Mouse (Mus musculus) urinary bladder, postnatal 4 days (tissue): Measurements from ENCODE around the gene Adgrf5.
A peak's percentile ranks its signal among the peaks of the same experiment; 100 is the strongest.
"Not testable (repeated sequence)": the region's sequence is repeated elsewhere in the genome, so short reads cannot be mapped to it uniquely, and the experiment has no call there.

Source experiments
- DNase-seq, 2 experiments: peaks; one replicate each; pipeline ENCODE4 v3.0.0; 2021 to 2022; ENCODE audit warnings: low spot score in 2 of 2

Gene Adgrf5

GRCm38 (mm10) chr17:43460245-43461181, 100.3 kb downstream of the Adgrf5 start:
- DNase-seq: peak; percentile 64 to 83

- DNase-seq: no peak
Measured at GRCm38 (mm10) chr17:43470039-43470438, 109.8 kb downstream of the Adgrf5 start.

GRCm38 (mm10) chr17:43472558-43472957, 112.3 kb downstream of the Adgrf5 start:
- no peak for DNase-seq

- DNase-seq: no peak
Measured at GRCm38 (mm10) chr17:43474775-43475174, 114.5 kb downstream of the Adgrf5 start.

GRCm38 (mm10) chr17:43477621-43478020, 117.4 kb downstream of the Adgrf5 start:
- DNase-seq: no peak

GRCm38 (mm10) chr17:43485982-43486381, 125.7 kb downstream of the Adgrf5 start:
- no peak for DNase-seq

GRCm38 (mm10) chr17:43488439-43489151, 128.3 kb downstream of the Adgrf5 start:
- no peak for DNase-seq

- not testable (repeated sequence) for DNase-seq
Measured at GRCm38 (mm10) chr17:43490371-43490770, 130.1 kb downstream of the Adgrf5 start.

- no peak for DNase-seq
Measured at GRCm38 (mm10) chr17:43495502-43495901, 135.3 kb downstream of the Adgrf5 start.

GRCm38 (mm10) chr17:43497521-43497920, 137.3 kb downstream of the Adgrf5 start:
- no peak for DNase-seq

GRCm38 (mm10) chr17:43500513-43500912, 140.3 kb downstream of the Adgrf5 start:
- DNase-seq: no peak

- no peak for DNase-seq
Measured at GRCm38 (mm10) chr17:43501223-43501622, 141.0 kb downstream of the Adgrf5 start.

GRCm38 (mm10) chr17:43501631-43502030, 141.4 kb downstream of the Adgrf5 start:
- no peak for DNase-seq

GRCm38 (mm10) chr17:43502592-43502991, 142.3 kb downstream of the Adgrf5 start, which contains the start of gene Mep1a:
Gene Mep1a, minus strand, starts transcription at chr17:43502812.
- no peak for DNase-seq

GRCm38 (mm10) chr17:43503861-43504593, 143.8 kb downstream of the Adgrf5 start:
- no peak for DNase-seq

GRCm38 (mm10) chr17:43504594-43504934, 144.3 kb downstream of the Adgrf5 start:
- DNase-seq: no peak
